Mouse (Mus musculus): ENCODE data around the gene Sec14l1. TPM values are rescaled to one million over a fixed set of nuclear protein-coding genes. Genes with fewer than 3 reads are reported as not detected.

Sec14l1 gene
- polyA plus RNA-seq, 1 experiment from 2014 or later = 36.5 TPM

DNA sequence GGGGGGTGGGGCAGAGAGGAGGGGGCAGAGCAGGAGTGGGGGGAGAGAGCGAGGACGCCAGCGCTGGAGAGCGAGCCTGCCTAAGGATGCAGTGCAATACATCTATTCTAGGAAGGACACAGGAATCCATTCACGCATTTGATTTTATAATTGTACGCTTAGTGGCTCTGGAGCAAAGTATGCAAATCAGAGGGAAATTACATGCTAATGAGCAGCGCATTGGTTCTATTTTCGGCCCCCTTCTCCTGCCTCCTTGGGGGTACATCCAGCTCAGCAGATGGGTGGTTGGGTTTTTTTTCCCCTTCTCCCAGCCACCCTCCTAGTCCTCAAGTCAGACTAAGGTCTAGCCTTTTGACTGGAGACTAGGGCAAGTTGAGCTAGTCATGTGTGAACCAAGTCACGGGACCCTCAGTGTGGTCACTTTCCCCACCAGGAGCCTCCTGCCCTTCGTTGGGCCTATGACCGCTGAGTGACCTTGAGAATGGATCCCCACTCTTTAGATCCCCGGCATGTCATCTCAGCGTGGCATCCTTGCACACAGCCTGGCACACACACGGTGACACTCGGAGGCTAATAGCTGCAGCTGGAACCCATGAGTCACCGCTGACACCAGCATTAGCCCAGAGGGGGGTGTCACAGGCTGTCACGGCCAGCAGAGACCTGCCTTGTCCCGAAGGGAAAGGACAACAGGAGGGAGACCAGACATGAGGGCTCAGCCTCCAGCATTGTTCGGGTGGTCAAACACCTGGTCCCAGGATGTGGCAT, 55.0 kb downstream of the Sec14l1 start:
- ATAC-seq (ENCODE audit: low FRiP score, low TSS enrichment) = no peak
- peaks cover 18% of the 10 kb centered on the region for H3K4me1 ChIP-seq (ENCODE audit: control insufficient read depth, insufficient read depth, low read length)
- no peak overlapping the region for H3K27ac ChIP-seq (ENCODE audit: low read depth, low read length)
- no peak overlapping the region for H3K4me3 ChIP-seq (ENCODE audit: low read length)
- 94% methylated on average over 19 of the region's 19 CpGs for WGBS
- no peak overlapping the region for H3K9ac ChIP-seq (ENCODE audit: low read depth, low read length)
- no peaks in the 10 kb centered on the region for H3K27me3 ChIP-seq (ENCODE audit: control insufficient read depth, insufficient read depth, low read length)
- H3K4me2 ChIP-seq (replicated peaks; ENCODE audit: low read depth, low read length) = no peak overlapping the region
- no peaks in the 10 kb centered on the region for H3K9me3 ChIP-seq (ENCODE audit: control insufficient read depth, low read length)
- H3K36me3 ChIP-seq (ENCODE audit: control insufficient read depth, insufficient read depth, low read length) = no peaks in the 10 kb centered on the region

DNA sequence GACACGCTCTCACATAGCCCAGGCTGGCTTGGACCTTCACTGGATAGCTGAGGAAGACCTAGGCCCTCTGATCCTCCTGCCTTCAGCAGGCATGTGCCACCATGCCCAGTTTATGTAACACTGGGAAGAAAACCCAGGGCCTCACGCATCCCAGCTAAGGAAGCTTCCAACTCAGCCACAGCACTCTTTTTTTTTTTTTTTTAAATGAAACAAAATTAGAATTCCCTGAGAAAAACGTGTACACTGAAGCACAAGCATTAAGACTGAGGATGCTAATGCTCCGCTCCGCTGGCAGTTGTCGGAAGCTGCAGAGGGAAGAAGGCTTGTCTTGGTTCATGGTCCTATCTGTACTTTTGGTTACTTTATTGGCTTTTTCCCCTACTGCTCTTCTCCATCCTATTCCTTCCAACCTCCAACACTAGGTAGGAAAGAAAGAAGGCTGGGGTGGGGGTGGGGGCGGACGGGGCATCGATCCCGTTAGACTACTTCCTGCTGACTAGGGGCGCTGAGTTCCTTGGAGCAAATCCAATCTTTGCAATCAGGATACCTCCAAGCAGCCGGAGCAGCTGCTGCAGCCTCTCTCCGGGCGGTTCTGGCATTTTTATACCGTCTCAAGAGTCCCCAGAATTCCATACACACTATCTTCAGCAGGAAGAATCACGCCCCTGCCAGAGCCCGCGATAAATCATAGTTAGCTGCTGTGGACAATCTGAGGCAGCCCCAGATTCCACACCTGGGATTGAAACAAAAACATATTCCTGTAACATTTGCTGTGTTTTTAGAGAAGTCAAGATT, 59.3 kb downstream of the Sec14l1 start:
- WGBS = 29% methylated on average over 18 of the region's 18 CpGs
- H3K4me3 ChIP-seq (ENCODE audit: low read length) = peak overlapping the region; percentile 29

DNA sequence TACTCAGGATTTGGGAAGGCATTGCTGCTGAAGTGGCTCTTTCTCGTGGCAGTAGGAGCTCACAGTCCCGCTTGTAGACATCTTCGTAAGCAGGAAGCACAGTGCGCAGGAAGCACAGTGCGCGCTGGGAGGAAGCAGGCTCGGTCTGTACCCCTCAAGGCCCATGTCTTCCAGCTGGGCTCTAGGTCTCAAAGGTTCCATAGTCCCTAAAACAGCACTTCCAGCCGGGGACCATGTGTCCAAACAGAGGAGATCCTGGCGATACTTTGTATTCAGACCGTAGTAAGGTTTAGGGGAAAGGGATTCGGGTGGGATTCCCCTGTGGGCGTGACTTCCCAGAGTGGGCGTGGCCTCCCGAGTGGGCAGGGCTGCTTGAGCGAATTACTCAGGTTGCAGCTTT, 60.0 kb downstream of the Sec14l1 start:
- Histone ChIP-seq H3K9me3 (ENCODE audit: control insufficient read depth, low read length) (peaks cover 2% of the 10 kb centered on the region), H3K27me3 (ENCODE audit: control insufficient read depth, insufficient read depth, low read length) (no peaks in the 10 kb centered on the region), H3K4me2 (replicated peaks; ENCODE audit: low read depth, low read length) (peak overlapping the region; percentile 46), H3K36me3 (ENCODE audit: control insufficient read depth, insufficient read depth, low read length) (no peaks in the 10 kb centered on the region), H3K4me1 (ENCODE audit: control insufficient read depth, insufficient read depth, low read length) (peaks cover 26% of the 10 kb centered on the region), H3K27ac (ENCODE audit: low read depth, low read length) (peak overlapping the region; percentile 86), H3K4me3 (ENCODE audit: low read length) (peak overlapping the region; percentile 29), H3K9ac (ENCODE audit: low read depth, low read length) (peak overlapping the region; percentile 44; the same call in 1 of the 2 replicates)
- WGBS = 35% methylated on average over 15 of the region's 15 CpGs
- ATAC-seq (ENCODE audit: low FRiP score, low TSS enrichment) = peak; percentile 29; the same call in 1 of the 2 replicates

More for the DNA sequence above, 59.3 kb downstream of the Sec14l1 start:
- Histone ChIP-seq H3K9ac (ENCODE audit: low read depth, low read length) (peak overlapping the region; percentile 44), H3K27me3 (ENCODE audit: control insufficient read depth, insufficient read depth, low read length) (no peaks in the 10 kb centered on the region), H3K36me3 (ENCODE audit: control insufficient read depth, insufficient read depth, low read length) (no peaks in the 10 kb centered on the region), H3K4me2 (replicated peaks; ENCODE audit: low read depth, low read length) (peak overlapping the region; percentile 46), H3K27ac (ENCODE audit: low read depth, low read length) (peak overlapping the region; percentile 86), H3K4me1 (ENCODE audit: control insufficient read depth, insufficient read depth, low read length) (peaks cover 26% of the 10 kb centered on the region), H3K9me3 (ENCODE audit: control insufficient read depth, low read length) (no peaks in the 10 kb centered on the region)
- 0 out of 2 replicates have a peak, but pooled peaks have one; percentile 24 for ATAC-seq (ENCODE audit: low FRiP score, low TSS enrichment)

DNA sequence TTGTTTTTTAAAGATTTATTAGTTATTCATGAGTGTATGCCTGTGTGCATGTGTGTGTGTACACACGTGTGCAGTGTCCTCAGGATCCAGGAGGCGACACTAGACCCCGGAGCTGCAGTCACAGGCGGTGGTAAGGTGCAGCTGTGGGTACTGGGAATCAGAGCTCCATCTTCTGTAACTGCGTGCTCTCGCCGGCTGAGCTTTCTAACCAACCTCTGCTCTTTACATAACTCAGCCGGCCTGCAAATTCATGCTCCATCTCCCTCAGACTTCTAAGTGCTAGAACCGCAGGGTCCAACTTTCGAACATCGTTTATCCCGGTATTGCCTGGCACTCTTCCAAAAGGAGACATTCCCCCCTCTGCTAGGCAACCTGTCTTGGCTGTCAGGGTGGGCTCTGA, 60.5 kb downstream of the Sec14l1 start:
- no peak overlapping the region for H3K9ac ChIP-seq (ENCODE audit: low read depth, low read length)
- no peaks in the 10 kb centered on the region for H3K36me3 ChIP-seq (ENCODE audit: control insufficient read depth, insufficient read depth, low read length)
- peaks cover 26% of the 10 kb centered on the region for H3K4me1 ChIP-seq (ENCODE audit: control insufficient read depth, insufficient read depth, low read length)
- H3K9me3 ChIP-seq (ENCODE audit: control insufficient read depth, low read length) = peaks cover 6% of the 10 kb centered on the region
- peak; percentile 42; the same call in 1 of the 2 replicates for ATAC-seq (ENCODE audit: low FRiP score, low TSS enrichment)
- H3K4me2 ChIP-seq (replicated peaks; ENCODE audit: low read depth, low read length) = peak overlapping the region; percentile 46; the same call in 1 of the 2 replicates
- WGBS = 75% methylated on average over 12 of the region's 12 CpGs
- no peak overlapping the region for H3K4me3 ChIP-seq (ENCODE audit: low read length)
- no peaks in the 10 kb centered on the region for H3K27me3 ChIP-seq (ENCODE audit: control insufficient read depth, insufficient read depth, low read length)
- H3K27ac ChIP-seq (ENCODE audit: low read depth, low read length) = no peak overlapping the region

DNA sequence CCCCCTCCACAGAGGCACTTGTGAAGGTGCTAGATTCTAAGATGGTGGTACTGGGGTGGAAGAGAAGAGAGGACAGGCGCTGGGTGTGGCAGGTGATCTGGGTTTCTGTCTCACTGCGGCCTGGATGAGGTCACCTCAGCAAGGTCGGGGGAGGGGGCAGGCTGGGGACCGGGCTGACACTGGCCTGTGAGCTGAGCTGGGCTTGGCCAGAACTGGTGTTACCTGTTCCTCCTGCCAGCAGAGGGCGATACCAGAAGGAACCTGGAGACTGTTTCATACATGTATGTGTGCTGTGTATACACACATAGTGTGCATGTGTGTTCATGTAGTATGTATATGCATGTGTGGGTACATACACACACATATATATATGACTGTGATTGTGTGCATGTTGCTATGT, 61.3 kb downstream of the Sec14l1 start:
- Histone ChIP-seq H3K27me3 (ENCODE audit: control insufficient read depth, insufficient read depth, low read length) (no peaks in the 10 kb centered on the region), H3K4me3 (ENCODE audit: low read length) (no peak overlapping the region), H3K27ac (ENCODE audit: low read depth, low read length) (no peak overlapping the region), H3K4me1 (ENCODE audit: control insufficient read depth, insufficient read depth, low read length) (peaks cover 26% of the 10 kb centered on the region), H3K4me2 (replicated peaks; ENCODE audit: low read depth, low read length) (no peak overlapping the region), H3K9ac (ENCODE audit: low read depth, low read length) (no peak overlapping the region), H3K9me3 (ENCODE audit: control insufficient read depth, low read length) (peaks cover 11% of the 10 kb centered on the region), H3K36me3 (ENCODE audit: control insufficient read depth, insufficient read depth, low read length) (no peaks in the 10 kb centered on the region)
- 30% methylated on average over 5 of the region's 5 CpGs for WGBS
- ATAC-seq (ENCODE audit: low FRiP score, low TSS enrichment) = no peak

DNA sequence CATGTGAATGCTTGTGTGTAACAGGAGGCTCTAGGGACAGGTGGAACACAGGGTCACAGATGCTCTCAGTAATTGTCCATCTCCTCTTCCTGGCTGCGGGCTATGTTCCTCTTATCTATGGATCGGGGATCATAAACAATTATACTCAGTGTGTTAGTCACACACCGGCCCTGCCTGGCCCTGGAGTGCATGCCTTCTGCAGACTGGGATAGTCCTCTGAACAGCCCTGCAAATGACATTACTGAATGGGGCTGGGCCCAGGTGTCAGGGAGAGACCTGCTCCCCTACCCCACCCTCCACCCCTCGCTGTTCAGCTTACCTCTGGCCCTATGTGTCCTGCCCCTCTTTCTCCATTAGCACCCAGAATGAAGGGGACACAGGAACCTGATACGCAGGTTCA, 61.9 kb downstream of the Sec14l1 start:
- Histone ChIP-seq H3K27me3 (ENCODE audit: control insufficient read depth, insufficient read depth, low read length) (no peaks in the 10 kb centered on the region), H3K9ac (ENCODE audit: low read depth, low read length) (no peak overlapping the region), H3K9me3 (ENCODE audit: control insufficient read depth, low read length) (peaks cover 17% of the 10 kb centered on the region), H3K4me2 (replicated peaks; ENCODE audit: low read depth, low read length) (no peak overlapping the region), H3K4me3 (ENCODE audit: low read length) (no peak overlapping the region), H3K36me3 (ENCODE audit: control insufficient read depth, insufficient read depth, low read length) (no peaks in the 10 kb centered on the region), H3K27ac (ENCODE audit: low read depth, low read length) (no peak overlapping the region), H3K4me1 (ENCODE audit: control insufficient read depth, insufficient read depth, low read length) (peaks cover 26% of the 10 kb centered on the region)
- 83% methylated on average over 5 of the region's 5 CpGs for WGBS
- peak; percentile 2; the same call in 1 of the 2 replicates for ATAC-seq (ENCODE audit: low FRiP score, low TSS enrichment)

DNA sequence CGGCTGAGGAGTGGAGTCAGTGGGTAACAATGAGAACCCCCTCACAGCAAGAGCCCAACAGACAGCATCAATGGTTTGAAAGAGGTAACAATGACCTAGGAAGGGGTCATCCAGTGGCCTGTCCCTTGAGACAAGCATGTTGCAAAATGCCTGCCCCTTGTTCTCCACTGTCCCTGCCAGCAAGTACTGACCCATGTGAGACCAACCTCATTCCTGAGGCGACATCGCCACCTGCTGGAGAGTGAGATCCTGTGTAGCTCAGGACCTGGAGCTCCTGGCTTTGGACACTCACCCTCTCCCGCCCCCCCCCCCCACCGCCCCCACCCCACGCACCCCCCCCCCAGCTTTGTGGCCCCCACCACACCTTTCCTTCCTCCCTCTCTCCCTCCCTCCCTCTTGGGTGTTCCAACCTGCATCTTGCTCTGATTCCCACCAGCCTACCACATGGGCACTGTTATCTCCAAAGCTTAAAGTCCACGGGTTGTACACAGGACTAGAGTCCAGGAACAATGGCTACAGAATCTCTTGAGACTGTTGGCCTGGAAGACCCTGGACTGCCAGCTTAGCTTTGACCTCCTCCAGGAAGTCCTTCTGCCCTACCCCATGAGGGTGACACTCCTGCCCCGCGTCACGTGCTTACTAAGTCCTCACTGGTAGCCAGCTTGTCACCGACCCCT, 62.5 kb downstream of the Sec14l1 start:
- H3K36me3 ChIP-seq (ENCODE audit: control insufficient read depth, insufficient read depth, low read length) = no peaks in the 10 kb centered on the region
- peak; percentile 71; the same call in 1 of the 2 replicates for ATAC-seq (ENCODE audit: low FRiP score, low TSS enrichment)
- H3K9ac ChIP-seq (ENCODE audit: low read depth, low read length) = no peak overlapping the region
- H3K4me3 ChIP-seq (ENCODE audit: low read length) = no peak overlapping the region
- no peak overlapping the region for H3K4me2 ChIP-seq (replicated peaks; ENCODE audit: low read depth, low read length)
- WGBS = 41% methylated on average over 11 of the region's 11 CpGs
- no peak overlapping the region for H3K27ac ChIP-seq (ENCODE audit: low read depth, low read length)
- peaks cover 26% of the 10 kb centered on the region for H3K4me1 ChIP-seq (ENCODE audit: control insufficient read depth, insufficient read depth, low read length)
- H3K27me3 ChIP-seq (ENCODE audit: control insufficient read depth, insufficient read depth, low read length) = no peaks in the 10 kb centered on the region
- peaks cover 22% of the 10 kb centered on the region for H3K9me3 ChIP-seq (ENCODE audit: control insufficient read depth, low read length)

DNA sequence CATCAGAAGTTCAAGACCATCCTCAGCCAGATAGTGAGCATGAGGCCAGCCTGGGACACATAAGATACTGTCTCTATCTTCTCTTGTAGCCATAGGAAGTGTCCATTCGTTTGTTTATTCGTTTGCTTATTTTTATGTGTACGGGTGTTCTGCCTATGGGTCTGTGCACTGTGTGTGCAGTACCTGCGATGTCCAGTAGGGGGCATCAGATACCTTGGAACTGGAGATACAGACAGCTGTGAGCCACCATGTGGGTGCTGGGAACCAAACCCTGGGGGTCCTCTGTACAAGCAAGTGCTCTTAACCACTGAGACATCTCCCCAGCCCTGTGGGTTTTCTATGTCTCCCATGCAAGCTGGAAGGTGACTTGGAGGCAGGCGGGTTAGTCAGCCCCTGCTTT, 64.9 kb downstream of the Sec14l1 start:
- no peak overlapping the region for H3K9ac ChIP-seq (ENCODE audit: low read depth, low read length)
- H3K27ac ChIP-seq (ENCODE audit: low read depth, low read length) = no peak overlapping the region
- H3K36me3 ChIP-seq (ENCODE audit: control insufficient read depth, insufficient read depth, low read length) = no peaks in the 10 kb centered on the region
- H3K4me2 ChIP-seq (replicated peaks; ENCODE audit: low read depth, low read length) = no peak overlapping the region
- peaks cover 22% of the 10 kb centered on the region for H3K9me3 ChIP-seq (ENCODE audit: control insufficient read depth, low read length)
- H3K4me1 ChIP-seq (ENCODE audit: control insufficient read depth, insufficient read depth, low read length) = peaks cover 18% of the 10 kb centered on the region
- no peak overlapping the region for H3K4me3 ChIP-seq (ENCODE audit: low read length)
- 85% methylated on average over 5 of the region's 5 CpGs for WGBS
- ATAC-seq (ENCODE audit: low FRiP score, low TSS enrichment) = no peak
- H3K27me3 ChIP-seq (ENCODE audit: control insufficient read depth, insufficient read depth, low read length) = no peaks in the 10 kb centered on the region

Measured in kidney, embryonic 14.5 days (tissue).